Mouse (Mus musculus): ENCODE data around the gene Slc47a2.
A peak's percentile ranks its signal among the peaks of the same experiment; 100 is the strongest.

Slc47a2 gene

GRCm38 (mm10) chr11:61342505-61343420 lies at the start of gene Slc47a2:
Gene Slc47a2 (minus strand): TSS chr11:61342860.
- peak; percentile 33 for DNase-seq

- DNase-seq: no peak
Measured at GRCm38 (mm10) chr11:61388936-61389335, 46.3 kb upstream of the Slc47a2 start.

- peak; percentile 58 for DNase-seq
Measured at GRCm38 (mm10) chr11:61388012-61388411, 45.4 kb upstream of the Slc47a2 start.

GRCm38 (mm10) chr11:61387233-61387632 lies 44.6 kb upstream of the Slc47a2 start:
- DNase-seq: no peak

GRCm38 (mm10) chr11:61385725-61386124 lies 43.1 kb upstream of the Slc47a2 start:
- DNase-seq: no peak

- DNase-seq: no peak
Measured at GRCm38 (mm10) chr11:61381272-61381671, 38.6 kb upstream of the Slc47a2 start.

GRCm38 (mm10) chr11:61378651-61379050 lies 36.0 kb upstream of the Slc47a2 start:
- no peak for DNase-seq

GRCm38 (mm10) chr11:61377881-61378613 lies 35.4 kb upstream of the Slc47a2 start, which contains the start of gene Slc47a1:
Gene Slc47a1 (minus strand): TSS chr11:61378345.
- DNase-seq: no peak

- DNase-seq: no peak
Measured at GRCm38 (mm10) chr11:61368668-61369067, 26.0 kb upstream of the Slc47a2 start.

GRCm38 (mm10) chr11:61366517-61367273 lies 24.0 kb upstream of the Slc47a2 start:
- DNase-seq: no peak

- DNase-seq: no peak
Measured at GRCm38 (mm10) chr11:61365938-61366337, 23.3 kb upstream of the Slc47a2 start.

- DNase-seq: no peak
Measured at GRCm38 (mm10) chr11:61364096-61364495, 21.4 kb upstream of the Slc47a2 start.

GRCm38 (mm10) chr11:61361515-61362190 lies 19.0 kb upstream of the Slc47a2 start:
- no peak for DNase-seq

GRCm38 (mm10) chr11:61356600-61356999 lies 13.9 kb upstream of the Slc47a2 start:
- no peak for DNase-seq

GRCm38 (mm10) chr11:61356111-61356510 lies 13.5 kb upstream of the Slc47a2 start:
- DNase-seq: no peak

GRCm38 (mm10) chr11:61355351-61355750 lies 12.7 kb upstream of the Slc47a2 start:
- no peak for DNase-seq

- DNase-seq: no peak
Measured at GRCm38 (mm10) chr11:61354346-61354745, 11.7 kb upstream of the Slc47a2 start.

- no peak for DNase-seq
Measured at GRCm38 (mm10) chr11:61353038-61353437, 10.4 kb upstream of the Slc47a2 start.

- no peak for DNase-seq
Measured at GRCm38 (mm10) chr11:61352138-61352651, 9.5 kb upstream of the Slc47a2 start.

GRCm38 (mm10) chr11:61349337-61349736 lies 6.7 kb upstream of the Slc47a2 start:
- peak; percentile 19 for DNase-seq

GRCm38 (mm10) chr11:61346133-61346532 lies 3.5 kb upstream of the Slc47a2 start:
- DNase-seq: no peak

GRCm38 (mm10) chr11:61341971-61342370 lies 689 bp downstream of the Slc47a2 start:
- DNase-seq: no peak

Measured in right cerebral cortex, postnatal 4 days (tissue).